Mouse (Mus musculus): ENCODE measurements around the gene Zbtb7b.
A peak's percentile ranks its signal among the peaks of the same experiment; 100 is the strongest.

The Zbtb7b gene

GRCm38 (mm10) chr3:89365153-89365485, 29.5 kb downstream of the Zbtb7b start, which contains the start of gene Dcst1:
Gene Dcst1 (minus strand): TSS chr3:89365253.
- no peak for DNase-seq

GRCm38 (mm10) chr3:89364631-89365030, 29.9 kb downstream of the Zbtb7b start:
- DNase-seq = no peak

GRCm38 (mm10) chr3:89361675-89362074, 32.9 kb downstream of the Zbtb7b start, which contains the start of gene Dcst2:
Gene Dcst2 (plus strand): TSS chr3:89361975.
- no peak for DNase-seq

GRCm38 (mm10) chr3:89360237-89360636, 34.3 kb downstream of the Zbtb7b start:
- no peak for DNase-seq

GRCm38 (mm10) chr3:89359630-89360029, 34.9 kb downstream of the Zbtb7b start:
- no peak for DNase-seq

- DNase-seq = no peak
Measured at GRCm38 (mm10) chr3:89356029-89356428, 38.5 kb downstream of the Zbtb7b start.

GRCm38 (mm10) chr3:89355512-89355902, 39.1 kb downstream of the Zbtb7b start:
- no peak for DNase-seq

- peak; percentile 85 for DNase-seq
Measured at GRCm38 (mm10) chr3:89354816-89355511, 39.6 kb downstream of the Zbtb7b start.

GRCm38 (mm10) chr3:89351271-89351670, 43.3 kb downstream of the Zbtb7b start:
- no peak for DNase-seq

- DNase-seq = peak; percentile 86
Measured at GRCm38 (mm10) chr3:89349869-89350501, 44.6 kb downstream of the Zbtb7b start, which contains the start of gene Adam15. Gene Adam15 (minus strand): TSS chr3:89349996.

GRCm38 (mm10) chr3:89348911-89349868, 45.4 kb downstream of the Zbtb7b start:
- no peak for DNase-seq

- no peak for DNase-seq
Measured at GRCm38 (mm10) chr3:89347916-89348315, 46.7 kb downstream of the Zbtb7b start.

- DNase-seq = no peak
Measured at GRCm38 (mm10) chr3:89346815-89347540, 47.6 kb downstream of the Zbtb7b start.

- no peak for DNase-seq
Measured at GRCm38 (mm10) chr3:89343279-89343678, 51.3 kb downstream of the Zbtb7b start.

- DNase-seq = no peak
Measured at GRCm38 (mm10) chr3:89341794-89342193, 52.8 kb downstream of the Zbtb7b start.

- peak; percentile 79 for DNase-seq
Measured at GRCm38 (mm10) chr3:89340465-89340864, 54.1 kb downstream of the Zbtb7b start.

GRCm38 (mm10) chr3:89339416-89339815, 55.2 kb downstream of the Zbtb7b start:
- peak; percentile 70 for DNase-seq

- peak; percentile 69 for DNase-seq
Measured at GRCm38 (mm10) chr3:89337721-89338578, 56.6 kb downstream of the Zbtb7b start, which contains the start of gene Efna4. Gene Efna4 (minus strand): TSS chr3:89338028.

GRCm38 (mm10) chr3:89337062-89337720, 57.4 kb downstream of the Zbtb7b start:
- DNase-seq = no peak

- DNase-seq = no peak
Measured at GRCm38 (mm10) chr3:89336529-89336928, 58.0 kb downstream of the Zbtb7b start.

GRCm38 (mm10) chr3:89333053-89333452, 61.5 kb downstream of the Zbtb7b start:
- DNase-seq = no peak

Data from thymus, postnatal 25 days (tissue).